Comparison of ENCODE assay signal across 10 mouse cellular contexts in the genomic region with DNA sequence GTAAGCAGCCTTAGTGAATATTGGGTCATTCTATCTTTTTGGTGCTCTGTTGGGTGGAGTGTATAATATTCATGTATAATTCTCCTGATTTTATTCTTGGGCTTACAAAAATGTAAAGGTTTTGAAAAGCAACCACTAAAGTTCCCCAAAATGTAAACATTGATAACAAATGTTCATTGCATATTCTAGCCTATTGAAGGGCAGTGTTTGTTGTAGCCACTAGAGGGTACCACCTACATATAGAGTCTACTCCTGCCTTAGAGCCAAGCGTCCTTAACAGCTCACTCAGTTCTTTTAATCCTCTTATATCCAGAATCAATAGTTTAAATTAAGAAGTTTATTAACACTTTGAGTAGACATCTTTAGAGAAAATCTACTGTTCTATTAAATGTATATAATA.
DNase-seq lines count a peak whose midpoint lies in the region; ATAC-seq lines count a peak whose summit lies in the region.
"Had no signal": no experiment of that assay in that cellular context is flagged by ENCODE, and none has a peak within 500 bp of the region (broad histone marks: within the 10 kb centered on the region; RNA-seq: fewer than 3 reads in every experiment).

No protein-coding gene starts in this region.

- H3K4me3 ChIP-seq in midbrain, embryonic 12.5 days: no peak overlapping the region
- H3K4me3 ChIP-seq in midbrain, embryonic 15.5 days: no peak overlapping the region
- H3K4me3 ChIP-seq in intestine, embryonic 15.5 days (replicated peaks): no peak overlapping the region

- no peak overlapping the region for H3K4me2 ChIP-seq in midbrain, embryonic 12.5 days (replicated peaks)
- no peak overlapping the region for H3K4me2 ChIP-seq in midbrain, embryonic 15.5 days
- no peak overlapping the region for H3K4me2 ChIP-seq in intestine, embryonic 15.5 days (replicated peaks)

- H3K9ac ChIP-seq in midbrain, embryonic 12.5 days (replicated peaks): no peak overlapping the region
- no peak overlapping the region for H3K9ac ChIP-seq in midbrain, embryonic 15.5 days
- H3K9ac ChIP-seq in intestine, embryonic 15.5 days: no peak overlapping the region

- peaks cover 8% of the 10 kb centered on the region; the same call in 1 of the 2 replicates for H3K4me1 ChIP-seq in midbrain, embryonic 12.5 days
- 0 out of 2 replicates have a peak, but pooled peaks cover 5% of the 10 kb centered on the region for H3K4me1 ChIP-seq in midbrain, embryonic 15.5 days
- H3K4me1 ChIP-seq in intestine, embryonic 15.5 days (replicated peaks): no peaks in the 10 kb centered on the region

- 5% methylated on average over 1 of the region's 1 CpGs for WGBS in midbrain, embryonic 12.5 days
- 2% methylated on average over 1 of the region's 1 CpGs for WGBS in midbrain, embryonic 15.5 days
- 4% methylated on average over 1 of the region's 1 CpGs for WGBS in intestine, embryonic 15.5 days

- no peak overlapping the region for H3K27ac ChIP-seq in midbrain, embryonic 12.5 days (replicated peaks)
- no peak overlapping the region for H3K27ac ChIP-seq in midbrain, embryonic 15.5 days
- H3K27ac ChIP-seq in intestine, embryonic 15.5 days: no peak overlapping the region

- no peaks in the 10 kb centered on the region for H3K36me3 ChIP-seq in midbrain, embryonic 12.5 days
- no peaks in the 10 kb centered on the region for H3K36me3 ChIP-seq in midbrain, embryonic 15.5 days (replicated peaks)
- H3K36me3 ChIP-seq in intestine, embryonic 15.5 days: no peaks in the 10 kb centered on the region
- H3K36me3 ChIP-seq: G1E had no signal

- peak; percentile 96 for ATAC-seq in frontal cortex, adult (ENCODE audit: low TSS enrichment)
- 0 out of 2 replicates have a peak, but pooled peaks have one; percentile 45 for ATAC-seq in midbrain, embryonic 12.5 days (ENCODE audit: low FRiP score, low read depth)
- ATAC-seq in midbrain, embryonic 15.5 days (replicated peaks): no peak; the same call in 1 of the 2 replicates
- ATAC-seq in intestine, embryonic 15.5 days: peak; percentile 55; the same call in 1 of the 2 replicates

- H3K9me3 ChIP-seq in midbrain, embryonic 12.5 days: no peaks in the 10 kb centered on the region
- no peaks in the 10 kb centered on the region for H3K9me3 ChIP-seq in midbrain, embryonic 15.5 days
- H3K9me3 ChIP-seq in intestine, embryonic 15.5 days: no peaks in the 10 kb centered on the region

- no peak for DNase-seq in frontal cortex, postnatal 25 days (ENCODE audit: low spot score in 2 of 2)
- DNase-seq in urinary bladder, adult 2 months (ENCODE audit: low spot score): no peak
- no peak for DNase-seq in right cerebral cortex, adult 2 months (ENCODE audit: low spot score in 2 of 2)
- DNase-seq in gastrocnemius, postnatal 36 days: no peak
- DNase-seq: left cerebral cortex, postnatal 4 days had no signal

- intact Hi-C loops in gastrocnemius, postnatal 36 days (cut with DNase I): no loop called here

- H3K27me3 ChIP-seq in midbrain, embryonic 12.5 days: no peaks in the 10 kb centered on the region
- no peaks in the 10 kb centered on the region for H3K27me3 ChIP-seq in midbrain, embryonic 15.5 days (replicated peaks)
- H3K27me3 ChIP-seq in intestine, embryonic 15.5 days (replicated peaks): no peaks in the 10 kb centered on the region
